Mouse (Mus musculus): ENCODE measurements around the gene Gfra1. TPM values are rescaled to one million over a fixed set of nuclear protein-coding genes. Genes with fewer than 3 reads are reported as not detected.

The Gfra1 gene
- total and polyA plus RNA-seq, 2 experiments from 2014 or later = 23.5 to 48.9 TPM

DNA sequence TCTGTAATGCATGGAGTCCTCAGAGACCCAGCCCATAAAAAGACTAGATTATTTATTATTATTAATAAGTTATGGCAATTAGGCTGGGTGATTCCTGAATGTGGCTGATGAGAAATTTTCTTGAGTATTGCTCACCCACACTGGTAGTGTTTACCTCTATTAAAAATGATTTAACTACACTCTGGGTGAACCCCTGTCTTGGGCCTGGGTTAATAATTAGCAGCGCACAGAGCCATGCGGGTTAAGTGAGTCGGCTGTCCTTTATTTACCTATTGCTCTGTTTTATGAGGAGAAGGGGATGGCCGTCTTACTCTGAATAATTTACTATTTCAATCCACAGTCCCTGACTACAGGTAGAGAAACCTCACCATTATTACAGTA lies 59.1 kb downstream of the Gfra1 start:
- no peaks in the 10 kb centered on the region for H3K4me1 ChIP-seq (ENCODE audit: insufficient read depth)
- no peak overlapping the region for H3K27ac ChIP-seq (ENCODE audit: low read depth, low read length)
- no peak overlapping the region for H3K9ac ChIP-seq
- no peaks in the 10 kb centered on the region for H3K36me3 ChIP-seq (ENCODE audit: insufficient read depth)
- no peak overlapping the region for H3K4me2 ChIP-seq (ENCODE audit: low read depth)
- no peaks in the 10 kb centered on the region for H3K27me3 ChIP-seq (ENCODE audit: insufficient read depth, low read length)
- DNase-seq = no peak
- 82% methylated on average over 4 of the region's 4 CpGs for WGBS
- no peak overlapping the region for H3K4me3 ChIP-seq (ENCODE audit: low read depth, low read length)
- TF ChIP-seq CTCF (IDR thresholded peaks at IDR 0.05; ENCODE audit: low read depth) = no peak
- no peaks in the 10 kb centered on the region for H3K9me3 ChIP-seq (ENCODE audit: low read length)
- ATAC-seq = no peak

DNA sequence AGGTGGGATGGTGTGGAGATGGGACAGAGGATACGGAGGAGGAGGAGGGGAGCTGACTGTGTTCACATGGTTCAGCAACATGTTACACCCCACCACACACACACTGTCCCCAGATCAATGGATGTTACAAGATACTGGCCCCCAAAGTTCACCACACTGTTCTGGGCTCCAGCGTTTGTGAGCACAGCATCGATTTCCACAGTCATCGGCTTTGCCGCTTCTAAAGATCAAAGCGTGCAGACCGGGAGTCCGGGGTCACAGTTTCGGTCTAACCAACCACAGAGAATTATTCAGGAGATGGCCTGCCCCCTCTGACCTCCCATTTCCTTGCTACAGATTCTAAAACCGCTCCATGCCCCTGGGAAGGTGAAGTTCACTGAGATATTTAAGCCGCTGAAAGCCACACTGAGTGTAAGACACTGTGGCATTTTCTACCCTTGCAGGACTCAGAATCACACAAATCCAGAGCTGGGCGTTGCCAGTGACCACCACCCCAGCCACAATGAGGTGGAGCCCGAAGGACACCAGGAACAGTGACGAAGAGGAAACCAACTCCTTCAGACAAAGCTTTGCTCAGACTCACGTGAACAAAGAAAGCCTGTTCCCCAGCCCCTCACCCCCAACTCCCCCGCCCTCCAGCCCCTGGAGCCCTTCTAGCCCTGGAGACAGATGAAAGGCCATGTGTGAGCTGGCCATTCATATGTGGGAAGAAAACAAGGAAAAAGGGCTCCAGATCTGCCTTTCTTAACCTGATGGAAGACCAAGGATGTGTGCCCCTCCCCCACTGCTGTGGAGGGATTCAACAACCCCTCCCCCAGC lies 59.7 kb downstream of the Gfra1 start:
- Histone ChIP-seq H3K9ac (no peak overlapping the region), H3K4me1 (ENCODE audit: insufficient read depth) (no peaks in the 10 kb centered on the region), H3K4me2 (ENCODE audit: low read depth) (no peak overlapping the region), H3K9me3 (ENCODE audit: low read length) (no peaks in the 10 kb centered on the region), H3K27ac (ENCODE audit: low read depth, low read length) (no peak overlapping the region), H3K36me3 (ENCODE audit: insufficient read depth) (no peaks in the 10 kb centered on the region), H3K27me3 (ENCODE audit: insufficient read depth, low read length) (no peaks in the 10 kb centered on the region), H3K4me3 (ENCODE audit: low read depth, low read length) (no peak overlapping the region)
- TF ChIP-seq CTCF (IDR thresholded peaks at IDR 0.05; ENCODE audit: low read depth) = no peak
- ATAC-seq (peak; percentile 14; the same call in 1 of the 2 replicates), DNase-seq (no peak)
- WGBS = 66% methylated on average over 16 of the region's 16 CpGs

DNA sequence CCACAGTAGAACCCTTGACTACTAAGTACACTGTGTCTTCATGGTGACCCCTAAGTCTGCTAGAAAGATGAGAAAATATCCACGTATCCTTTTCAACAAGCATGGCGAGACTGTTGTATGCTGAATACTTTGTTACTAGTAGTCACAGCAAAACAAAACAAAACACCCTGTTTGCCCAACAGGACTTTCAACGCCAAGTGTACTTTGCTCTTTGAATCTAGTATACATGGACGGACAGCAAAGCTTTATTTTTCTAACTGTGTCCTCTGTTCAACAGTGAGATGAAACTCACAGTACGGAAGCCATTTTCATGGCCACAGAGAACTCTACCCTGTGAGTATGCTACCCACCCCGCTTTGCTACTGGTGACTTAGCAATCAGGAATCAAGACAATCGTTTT lies 62.6 kb downstream of the Gfra1 start:
- ATAC-seq = no peak
- WGBS = 91% methylated on average over 7 of the region's 7 CpGs

DNA sequence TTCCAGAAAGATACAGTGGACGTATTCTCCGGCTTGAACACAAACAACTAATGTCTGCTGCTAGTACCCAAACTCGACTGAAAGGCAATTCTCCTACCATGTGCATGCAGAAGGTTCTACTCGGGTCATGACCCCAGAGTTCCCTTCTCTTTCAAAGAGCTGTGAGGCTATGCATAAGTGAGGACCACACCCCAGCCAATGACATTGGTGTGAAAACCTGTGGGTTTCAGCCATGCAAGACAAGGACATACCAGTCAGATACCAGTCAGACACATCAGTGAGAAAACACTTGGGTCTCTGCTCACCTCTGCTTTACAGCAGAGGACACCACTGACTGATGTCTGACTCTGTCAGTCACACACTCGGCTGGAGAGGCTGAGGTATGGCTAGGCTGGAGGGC lies 63.9 kb downstream of the Gfra1 start:
- Histone ChIP-seq H3K9me3 (ENCODE audit: low read length) (no peaks in the 10 kb centered on the region), H3K27ac (ENCODE audit: low read depth, low read length) (no peak overlapping the region)
- no peak for ATAC-seq

More for the DNA sequence above, 62.6 kb downstream of the Gfra1 start:
- no peaks in the 10 kb centered on the region for H3K4me1 ChIP-seq (ENCODE audit: insufficient read depth)
- TF ChIP-seq CTCF (IDR thresholded peaks at IDR 0.05; ENCODE audit: low read depth) = no peak
- H3K4me2 ChIP-seq (ENCODE audit: low read depth) = no peak overlapping the region
- H3K9ac ChIP-seq = no peak overlapping the region
- no peaks in the 10 kb centered on the region for H3K27me3 ChIP-seq (ENCODE audit: insufficient read depth, low read length)
- no peaks in the 10 kb centered on the region for H3K36me3 ChIP-seq (ENCODE audit: insufficient read depth)
- H3K27ac ChIP-seq (ENCODE audit: low read depth, low read length) = no peak overlapping the region
- DNase-seq = no peak
- H3K9me3 ChIP-seq (ENCODE audit: low read length) = no peaks in the 10 kb centered on the region
- no peak overlapping the region for H3K4me3 ChIP-seq (ENCODE audit: low read depth, low read length)

DNA sequence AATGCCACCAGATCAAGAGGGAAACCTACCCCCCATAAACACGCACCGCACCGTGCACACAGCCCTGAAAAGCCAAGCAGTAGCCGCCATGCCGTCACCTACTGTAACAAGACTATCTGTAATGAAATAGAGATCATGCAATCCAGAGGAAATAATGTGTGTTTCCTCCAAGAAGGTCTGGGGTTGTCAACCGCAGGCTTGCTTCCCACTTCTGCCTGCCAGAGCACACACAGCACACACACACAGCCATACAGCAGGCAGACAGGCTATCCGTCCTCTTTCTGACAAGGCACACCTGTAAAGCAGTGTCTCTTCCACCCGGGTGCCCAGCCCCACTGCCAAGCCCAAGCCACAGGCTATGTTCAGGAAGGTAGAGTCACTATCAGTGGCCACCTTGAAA lies 66.2 kb downstream of the Gfra1 start:
- no peak overlapping the region for H3K4me3 ChIP-seq (ENCODE audit: low read depth, low read length)
- no peak overlapping the region for H3K9ac ChIP-seq
- DNase-seq (no peak), ATAC-seq (no peak)
- no peaks in the 10 kb centered on the region for H3K9me3 ChIP-seq (ENCODE audit: low read length)
- H3K27ac ChIP-seq (ENCODE audit: low read depth, low read length) = no peak overlapping the region
- H3K4me1 ChIP-seq (ENCODE audit: insufficient read depth) = no peaks in the 10 kb centered on the region
- H3K27me3 ChIP-seq (ENCODE audit: insufficient read depth, low read length) = no peaks in the 10 kb centered on the region
- no peak for TF ChIP-seq CTCF (IDR thresholded peaks at IDR 0.05; ENCODE audit: low read depth)
- no peak overlapping the region for H3K4me2 ChIP-seq (ENCODE audit: low read depth)
- 92% methylated on average over 8 of the region's 8 CpGs for WGBS
- H3K36me3 ChIP-seq (ENCODE audit: insufficient read depth) = no peaks in the 10 kb centered on the region

More for the DNA sequence above, 63.9 kb downstream of the Gfra1 start:
- Histone ChIP-seq H3K4me2 (ENCODE audit: low read depth) (no peak overlapping the region), H3K4me3 (ENCODE audit: low read depth, low read length) (no peak overlapping the region), H3K9ac (no peak overlapping the region), H3K4me1 (ENCODE audit: insufficient read depth) (no peaks in the 10 kb centered on the region), H3K27me3 (ENCODE audit: insufficient read depth, low read length) (no peaks in the 10 kb centered on the region), H3K36me3 (ENCODE audit: insufficient read depth) (no peaks in the 10 kb centered on the region)
- no peak for DNase-seq
- no peak for TF ChIP-seq CTCF (IDR thresholded peaks at IDR 0.05; ENCODE audit: low read depth)
- 87% methylated on average over 5 of the region's 5 CpGs for WGBS

DNA sequence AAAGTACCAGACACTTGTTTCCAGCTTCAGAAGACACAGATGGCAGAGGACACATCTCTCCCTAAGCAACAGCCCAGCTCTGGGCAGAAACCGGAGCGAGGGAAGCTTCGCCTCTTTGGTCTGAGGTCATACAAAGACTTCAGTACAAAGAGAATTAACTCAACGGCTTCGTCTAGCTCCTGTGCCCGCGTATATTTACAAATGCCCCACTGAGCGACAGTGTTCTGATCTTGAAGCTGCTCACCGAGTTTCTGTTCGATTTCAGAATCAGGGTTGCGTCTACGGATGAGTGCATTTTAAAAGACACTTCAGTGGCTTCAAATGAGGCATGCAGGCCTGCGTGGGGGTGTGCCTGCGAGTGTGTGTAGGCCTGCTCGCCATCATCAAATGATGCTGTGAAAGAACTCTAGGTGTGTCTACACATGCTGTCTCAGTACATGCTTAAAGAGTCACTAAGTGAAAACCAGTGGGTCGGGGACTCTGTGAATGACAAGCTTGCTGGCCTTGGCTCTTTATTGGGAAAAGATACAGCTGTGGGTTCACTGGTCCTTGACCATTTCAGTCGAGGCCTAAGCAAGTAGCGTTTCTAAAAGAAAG lies 66.8 kb downstream of the Gfra1 start:
- DNase-seq (no peak), ATAC-seq (no peak)
- 42% methylated on average over 18 of the region's 18 CpGs for WGBS

DNA sequence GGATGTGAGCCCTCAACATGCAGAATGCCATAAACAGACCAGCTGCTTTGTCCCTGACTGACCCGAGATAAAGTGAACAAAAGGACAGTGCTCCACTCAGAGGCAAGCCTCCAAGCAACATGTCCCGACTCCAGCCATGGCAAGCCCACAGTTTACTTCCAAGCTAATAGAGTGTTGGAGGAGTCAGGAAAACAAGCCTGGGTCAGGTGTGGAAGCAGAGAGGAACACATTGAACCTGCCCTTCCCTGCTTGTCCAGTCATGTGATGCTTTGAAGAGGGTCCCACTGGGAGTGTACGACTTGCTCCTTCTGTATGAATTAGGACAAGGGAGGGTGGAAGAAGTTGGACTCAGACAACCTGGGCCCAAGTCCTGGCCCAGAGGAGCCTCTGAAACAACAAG lies 72.4 kb downstream of the Gfra1 start:
- 58% methylated on average over 3 of the region's 3 CpGs for WGBS
- H3K27ac ChIP-seq (ENCODE audit: low read depth, low read length) = no peak overlapping the region
- ATAC-seq (no peak), DNase-seq (no peak)
- no peaks in the 10 kb centered on the region for H3K4me1 ChIP-seq (ENCODE audit: insufficient read depth)
- no peak overlapping the region for H3K9ac ChIP-seq
- no peaks in the 10 kb centered on the region for H3K27me3 ChIP-seq (ENCODE audit: insufficient read depth, low read length)
- no peak overlapping the region for H3K4me2 ChIP-seq (ENCODE audit: low read depth)
- no peaks in the 10 kb centered on the region for H3K9me3 ChIP-seq (ENCODE audit: low read length)
- no peak overlapping the region for H3K4me3 ChIP-seq (ENCODE audit: low read depth, low read length)
- no peak for TF ChIP-seq CTCF (IDR thresholded peaks at IDR 0.05; ENCODE audit: low read depth)
- no peaks in the 10 kb centered on the region for H3K36me3 ChIP-seq (ENCODE audit: insufficient read depth)

More for the DNA sequence above, 66.8 kb downstream of the Gfra1 start:
- Histone ChIP-seq H3K27ac (ENCODE audit: low read depth, low read length) (no peak overlapping the region), H3K4me2 (ENCODE audit: low read depth) (no peak overlapping the region), H3K9ac (no peak overlapping the region), H3K27me3 (ENCODE audit: insufficient read depth, low read length) (no peaks in the 10 kb centered on the region), H3K4me1 (ENCODE audit: insufficient read depth) (no peaks in the 10 kb centered on the region), H3K9me3 (ENCODE audit: low read length) (no peaks in the 10 kb centered on the region), H3K36me3 (ENCODE audit: insufficient read depth) (no peaks in the 10 kb centered on the region), H3K4me3 (ENCODE audit: low read depth, low read length) (no peak overlapping the region)
- TF ChIP-seq CTCF (IDR thresholded peaks at IDR 0.05; ENCODE audit: low read depth) = no peak
